11 mouse cellular contexts compared by ENCODE assay signal in genomic region chr16:95739522-95739921, GRCm38 (mm10). TPM values are rescaled to one million over a fixed set of nuclear protein-coding genes. Genes with fewer than 3 reads are reported as not detected.
DNase-seq lines count a peak whose midpoint lies in the region; ATAC-seq and TF ChIP-seq lines count a peak whose summit lies in the region.
"Had no signal": no experiment of that assay in that cellular context is flagged by ENCODE, and none has a peak within 500 bp of the region (broad histone marks: within the 10 kb centered on the region; RNA-seq: fewer than 3 reads in every experiment).

No protein-coding gene starts in this region.

- H3K27me3 ChIP-seq in embryonic facial prominence, embryonic 11.5 days (ENCODE audit: control insufficient read depth, insufficient read depth, low read length): no peaks in the 10 kb centered on the region
- no peaks in the 10 kb centered on the region; the same call in 1 of the 2 replicates for H3K27me3 ChIP-seq in embryonic facial prominence, embryonic 10.5 days (replicated peaks; ENCODE audit: low read depth, poor library complexity, severe bottlenecking)
- no peaks in the 10 kb centered on the region for H3K27me3 ChIP-seq in hindbrain, postnatal 0 days (ENCODE audit: insufficient read depth, low read length)
- H3K27me3 ChIP-seq: midbrain, embryonic 12.5 days had no signal

- no peak for ATAC-seq in embryonic facial prominence, embryonic 11.5 days (replicated peaks; ENCODE audit: insufficient number of reproducible peaks, low FRiP score, low TSS enrichment, low read depth)
- ATAC-seq in hindbrain, postnatal 0 days: peak; percentile 35; the same call in 1 of the 2 replicates
- ATAC-seq: liver, postnatal 0 days had no signal

- no peaks in the 10 kb centered on the region for H3K4me1 ChIP-seq in embryonic facial prominence, embryonic 11.5 days (ENCODE audit: control insufficient read depth, insufficient read depth, low read length)
- H3K4me1 ChIP-seq in embryonic facial prominence, embryonic 10.5 days: peaks cover 45% of the 10 kb centered on the region
- no peaks in the 10 kb centered on the region for H3K4me1 ChIP-seq in hindbrain, postnatal 0 days (ENCODE audit: insufficient read depth, low read length)

- intact Hi-C loops in heart, postnatal 36 days (cut with DNase I): no loop called here

- DNase-seq in embryonic facial prominence, embryonic 11.5 days (ENCODE audit: low spot score): peak; percentile 36
- DNase-seq in embryonic facial prominence, embryonic 10.5 days (ENCODE audit: low spot score): no peak
- DNase-seq in ES-CJ7 (ENCODE audit: low read depth, low spot score) (peak; percentile 14), MN1 (ENCODE audit: low spot score) (no peak)
- peak; percentile 42 for DNase-seq in hindbrain, postnatal 0 days (ENCODE audit: low spot score)
- peak; percentile 22 for DNase-seq in mesoderm, embryonic 11.5 days (ENCODE audit: low read depth, low spot score)
- DNase-seq in heart, postnatal 36 days: no peak
- no peak for DNase-seq in urinary bladder, postnatal 4 days (ENCODE audit: low spot score in 2 of 2)
- DNase-seq: kidney, postnatal 4 days; liver, postnatal 0 days had no signal

- no peak for TF ChIP-seq CTCF in hindbrain, postnatal 0 days (IDR thresholded peaks at IDR 0.05; ENCODE audit: low read depth)

- no peak overlapping the region for H3K9ac ChIP-seq in embryonic facial prominence, embryonic 11.5 days (replicated peaks; ENCODE audit: low read length)
- no peak overlapping the region for H3K9ac ChIP-seq in hindbrain, postnatal 0 days (replicated peaks; ENCODE audit: low read length)
- H3K9ac ChIP-seq: liver, postnatal 0 days; midbrain, embryonic 12.5 days had no signal

- 67% methylated on average over 6 of the region's 6 CpGs for WGBS in embryonic facial prominence, embryonic 11.5 days
- 74% methylated on average over 6 of the region's 6 CpGs for WGBS in embryonic facial prominence, embryonic 10.5 days
- 31% methylated on average over 6 of the region's 6 CpGs for WGBS in hindbrain, postnatal 0 days

- H3K36me3 ChIP-seq in embryonic facial prominence, embryonic 11.5 days (replicated peaks; ENCODE audit: control insufficient read depth, insufficient read depth, low read depth, low read length): no peaks in the 10 kb centered on the region
- no peaks in the 10 kb centered on the region for H3K36me3 ChIP-seq in embryonic facial prominence, embryonic 10.5 days (replicated peaks)
- H3K36me3 ChIP-seq in hindbrain, postnatal 0 days (ENCODE audit: insufficient read depth, low read length): no peaks in the 10 kb centered on the region
- H3K36me3 ChIP-seq: midbrain, embryonic 12.5 days had no signal

- H3K27ac ChIP-seq in embryonic facial prominence, embryonic 11.5 days (replicated peaks; ENCODE audit: low read depth, low read length): no peak overlapping the region
- no peak overlapping the region for H3K27ac ChIP-seq in embryonic facial prominence, embryonic 10.5 days (replicated peaks)
- H3K27ac ChIP-seq in hindbrain, postnatal 0 days: no peak overlapping the region
- H3K27ac ChIP-seq: midbrain, embryonic 12.5 days had no signal

- H3K4me2 ChIP-seq in embryonic facial prominence, embryonic 11.5 days (ENCODE audit: low read depth, low read length): no peak overlapping the region
- no peak overlapping the region for H3K4me2 ChIP-seq in hindbrain, postnatal 0 days (ENCODE audit: low read depth, low read length)
- H3K4me2 ChIP-seq: midbrain, embryonic 12.5 days had no signal

- H3K9me3 ChIP-seq in embryonic facial prominence, embryonic 11.5 days (replicated peaks; ENCODE audit: control insufficient read depth, low read length): no peaks in the 10 kb centered on the region
- H3K9me3 ChIP-seq in embryonic facial prominence, embryonic 10.5 days: no peaks in the 10 kb centered on the region
- H3K9me3 ChIP-seq in hindbrain, postnatal 0 days (ENCODE audit: low read length): no peaks in the 10 kb centered on the region
- H3K9me3 ChIP-seq: midbrain, embryonic 12.5 days had no signal

- H3K4me3 ChIP-seq in embryonic facial prominence, embryonic 11.5 days (ENCODE audit: low read depth, low read length): no peak overlapping the region
- H3K4me3 ChIP-seq in embryonic facial prominence, embryonic 10.5 days: no peak overlapping the region
- H3K4me3 ChIP-seq in hindbrain, postnatal 0 days (ENCODE audit: low read length): no peak overlapping the region
- H3K4me3 ChIP-seq: midbrain, embryonic 12.5 days had no signal

RNA-seq across cellular contexts. Expression of gene Ets2, which starts 37.6 kb away (rescaled TPM):
- polyA plus RNA-seq in embryonic facial prominence, embryonic 11.5 days (2014; fragmentation: Nextera tagmentation; extraction: Ambion mirVana): 35.4 and 41.7 TPM in 2 replicates
- 32.6 and 33.2 TPM in 2 replicates for polyA plus RNA-seq in embryonic facial prominence, embryonic 10.5 days (2016; fragmentation: Nextera tagmentation; extraction: Ambion mirVana)
- total RNA-seq in hindbrain, postnatal 0 days (2014; rRNA removed): 22.9 and 24.2 TPM in 2 replicates
- 15.1 and 15.8 TPM in 2 replicates for polyA plus RNA-seq in hindbrain, postnatal 0 days (2015; fragmentation: Nextera tagmentation; extraction: Ambion mirVana)
- 100 to 1,000 TPM in 1 of 2 experiments, 10 to 100 TPM in 1; 78.2 to 109 TPM for total RNA-seq in heart, postnatal 36 days (2021)

Comparison
In these comparisons a context has a peak if more than half of its experiments do, and no peak if none do; other contexts are left out.
1. DNase-seq: peak in embryonic facial prominence, embryonic 11.5 days (single experiment), ES-CJ7 (single experiment), hindbrain, postnatal 0 days (single experiment) and mesoderm, embryonic 11.5 days (single experiment); none in embryonic facial prominence, embryonic 10.5 days (single experiment), heart, postnatal 36 days (0 of 2), MN1 (single experiment) and urinary bladder, postnatal 4 days (0 of 2).